Mouse (Mus musculus) frontal cortex, postnatal 36 days (tissue): ENCODE results near the gene Tmem97.
"Not testable (repeated sequence)": the region's sequence is repeated elsewhere in the genome, so short reads cannot be mapped to it uniquely, and the experiment has no call there.

Experiments
- DNase-seq, 2 experiments: peaks; one replicate each; pipeline ENCODE4 v3.0.0; 2022; ENCODE audit warnings: low spot score in 2 of 2

Gene Tmem97

GRCm38 (mm10) chr11:78550168-78551058 is at the start of gene Tmem97:
Gene Tmem97, minus strand, starts transcription at chr11:78550777.
- peak; percentile 91 to 97 for DNase-seq

GRCm38 (mm10) chr11:78600051-78600450 is 49.5 kb upstream of the Tmem97 start:
- DNase-seq = no peak

- no peak for DNase-seq
These were observed 48.3 kb upstream of the Tmem97 start for GRCm38 (mm10) chr11:78598763-78599415.

GRCm38 (mm10) chr11:78596750-78597149 is 46.2 kb upstream of the Tmem97 start:
- DNase-seq = no peak

- DNase-seq = no peak
These were observed 45.2 kb upstream of the Tmem97 start for GRCm38 (mm10) chr11:78595773-78596172.

DNA sequence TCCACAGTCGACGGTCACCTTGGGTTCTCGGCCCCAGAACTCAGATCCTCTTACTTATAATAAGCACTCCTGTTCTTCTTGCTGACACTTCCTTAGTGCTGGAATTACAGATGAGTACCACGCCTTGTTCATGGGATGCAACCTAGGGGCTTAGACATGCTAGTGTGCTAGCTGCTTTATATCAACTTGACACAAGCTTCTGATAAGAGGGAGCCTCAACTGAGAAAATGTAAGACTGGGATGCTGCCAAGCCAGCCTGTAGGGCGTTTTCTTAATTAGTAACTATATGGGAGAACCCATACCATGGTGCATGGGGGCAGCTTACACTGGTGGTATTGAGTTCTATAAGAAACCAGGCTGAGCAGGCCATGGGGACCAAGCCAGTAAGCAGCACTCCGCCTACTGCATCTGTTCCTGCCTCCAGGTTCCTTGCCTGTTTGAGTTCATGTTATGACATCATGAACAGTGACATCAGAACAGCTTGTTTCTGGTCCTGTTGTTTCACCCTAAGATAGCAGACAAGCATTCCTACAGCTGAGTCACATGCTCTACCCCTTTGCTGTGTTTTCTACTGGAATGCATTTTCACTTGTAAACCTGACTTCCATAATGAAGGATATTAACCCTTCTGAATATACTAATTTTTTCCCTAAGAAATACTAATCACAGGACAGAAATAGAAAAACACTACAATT is 43.8 kb upstream of the Tmem97 start:
- DNase-seq = no peak

DNA sequence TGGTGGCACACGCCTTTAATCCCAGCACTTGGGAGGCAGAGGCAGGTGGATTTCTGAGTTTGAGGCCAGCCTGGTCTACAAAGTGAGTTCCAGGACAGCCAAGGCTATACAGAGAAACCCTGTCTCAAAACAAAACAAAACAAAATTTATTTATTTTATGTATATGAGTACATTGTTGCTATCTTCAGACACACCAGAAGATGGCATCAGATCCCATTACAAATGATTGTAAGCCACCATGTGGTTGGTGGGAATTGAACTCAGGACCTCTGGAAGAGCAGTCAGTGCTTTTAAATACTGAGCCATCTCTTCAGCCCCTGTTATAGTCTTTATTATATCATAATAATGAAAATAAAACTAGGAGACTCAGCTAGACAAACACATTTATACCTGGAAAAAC is 37.1 kb upstream of the Tmem97 start:
- not testable (repeated sequence) for DNase-seq

- DNase-seq = no peak
These were observed 35.5 kb upstream of the Tmem97 start for GRCm38 (mm10) chr11:78586099-78586498.

DNA sequence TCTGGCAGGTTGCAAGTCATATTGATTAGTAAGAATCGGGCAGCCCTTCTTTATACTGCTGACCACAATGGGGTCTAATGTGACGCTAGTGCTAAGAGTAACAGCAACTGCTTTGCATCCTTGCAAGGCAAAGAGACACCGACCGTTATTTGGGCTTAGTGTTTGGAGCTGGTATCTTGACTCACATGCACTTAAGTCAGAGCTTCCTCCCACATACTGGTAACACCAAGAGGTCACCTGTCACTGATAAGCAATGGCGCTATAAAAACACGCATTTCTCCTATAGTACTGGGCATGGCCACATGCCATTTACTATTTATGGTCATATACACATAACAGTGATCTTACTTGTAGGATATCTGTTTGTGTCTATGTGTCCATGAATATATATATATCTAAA is 32.3 kb upstream of the Tmem97 start:
- DNase-seq = no peak

DNA sequence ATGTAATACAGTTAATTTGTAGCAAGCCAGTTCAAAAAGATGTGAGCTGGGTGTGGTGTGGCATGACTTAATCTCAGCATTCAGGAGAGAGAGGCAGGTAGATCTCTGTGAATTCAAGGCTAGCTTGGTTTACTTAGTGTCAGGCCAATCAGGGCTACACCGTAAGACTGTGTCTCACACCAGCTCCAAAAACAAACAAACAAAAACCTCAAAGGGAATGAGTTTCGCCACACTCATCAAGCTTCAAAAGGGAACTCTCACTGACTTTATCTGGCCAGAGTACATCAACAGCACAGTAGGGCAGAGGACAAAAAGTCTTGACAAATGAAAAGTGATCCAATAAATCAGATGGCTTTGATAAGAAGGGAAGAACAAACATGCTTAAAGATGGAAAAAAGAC is 24.4 kb upstream of the Tmem97 start:
- DNase-seq = no peak

DNA sequence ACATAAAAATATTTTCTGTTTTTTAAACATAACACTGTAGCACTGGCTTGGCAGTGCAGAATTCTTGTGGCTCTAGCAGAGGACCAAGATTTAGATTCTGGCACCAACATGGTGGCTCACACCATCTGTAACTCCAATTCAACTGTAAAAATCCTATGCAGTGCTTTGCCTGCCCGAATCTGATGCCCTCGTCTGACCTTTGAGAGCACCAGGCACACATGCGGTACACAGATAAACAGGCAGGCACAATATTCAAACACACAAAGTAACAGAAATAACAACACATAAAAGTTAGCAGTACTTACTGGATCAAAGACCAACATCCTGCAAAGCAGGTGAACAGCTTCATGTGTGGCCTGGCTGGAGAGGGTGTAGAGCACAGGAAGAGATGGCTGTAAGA is 24.0 kb upstream of the Tmem97 start:
- DNase-seq = no peak

DNA sequence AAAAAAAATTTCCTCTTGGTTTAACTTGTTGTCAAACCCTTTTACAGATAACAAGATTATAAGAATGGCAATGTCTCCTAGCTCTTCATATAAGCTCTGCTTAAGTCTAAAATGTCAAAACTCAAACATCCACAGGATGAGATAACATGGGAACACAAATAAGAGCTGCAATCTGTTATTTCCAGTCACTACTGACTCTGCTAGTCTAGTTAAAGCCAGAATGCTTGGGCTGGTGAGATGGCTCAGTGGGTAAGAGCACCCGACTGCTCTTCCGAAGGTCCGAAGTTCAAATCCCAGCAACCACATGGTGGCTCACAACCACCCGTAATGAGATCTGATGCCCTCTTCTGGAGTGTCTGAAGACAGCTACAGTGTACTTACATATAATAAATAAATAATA is 23.5 kb upstream of the Tmem97 start:
- not testable (repeated sequence) for DNase-seq

DNA sequence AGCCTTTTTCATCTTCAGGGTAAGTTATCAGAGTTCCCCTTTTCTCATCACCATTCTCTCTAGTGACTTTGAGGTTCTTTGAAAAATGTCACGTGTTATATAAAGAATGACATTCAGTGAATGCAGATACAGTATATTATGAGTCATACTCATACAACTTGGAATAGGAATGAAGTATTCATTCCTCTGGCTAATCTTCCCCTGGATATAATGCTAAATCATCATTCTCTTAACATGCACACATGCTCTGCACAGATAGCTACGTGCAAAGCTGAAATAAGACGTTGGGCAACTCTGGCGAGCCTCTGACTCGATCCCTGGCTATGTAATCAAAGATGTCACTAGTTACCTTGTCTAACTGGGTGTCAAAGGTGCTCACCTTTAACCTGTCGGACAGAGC is 21.3 kb upstream of the Tmem97 start:
- no peak for DNase-seq

DNA sequence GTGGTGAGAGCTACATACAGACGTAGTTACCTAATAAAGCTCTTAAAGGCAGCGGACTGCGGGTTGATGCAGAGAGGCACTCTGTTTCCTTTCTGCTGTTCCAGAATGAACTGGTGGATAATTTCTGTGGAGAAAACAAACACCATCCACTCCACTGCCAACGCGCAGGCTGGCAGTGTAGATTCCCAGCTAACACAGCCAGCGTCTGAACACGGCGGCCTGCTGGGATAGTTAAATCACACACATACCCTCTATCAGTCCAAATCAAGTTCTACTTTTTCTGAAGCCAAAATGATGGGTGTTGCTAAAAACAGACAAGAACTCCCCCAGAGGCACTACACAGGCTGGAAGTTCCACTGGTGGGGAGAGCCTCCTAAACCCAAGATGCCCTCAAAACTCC is 20.9 kb upstream of the Tmem97 start:
- peak; percentile 36 to 51 for DNase-seq

DNA sequence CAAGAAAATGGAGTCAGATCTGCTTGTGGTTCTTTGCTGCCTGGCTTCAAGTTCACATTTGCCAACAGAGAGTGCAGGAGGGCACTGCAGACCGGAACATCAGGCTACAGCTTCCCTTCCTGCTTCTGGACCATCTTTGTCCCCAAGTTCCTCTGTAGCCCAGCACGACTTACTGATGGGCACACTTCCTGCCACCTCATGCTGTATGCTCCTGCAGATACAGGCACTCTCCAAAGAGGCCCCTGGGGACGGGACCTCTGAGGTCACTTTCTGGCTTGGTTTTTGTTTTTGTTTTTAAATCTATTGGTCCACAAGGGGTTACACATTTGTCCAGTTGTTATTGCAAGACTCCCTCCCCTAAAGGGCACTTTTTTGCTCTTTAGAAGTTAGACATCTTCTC is 19.2 kb upstream of the Tmem97 start:
- no peak for DNase-seq

DNA sequence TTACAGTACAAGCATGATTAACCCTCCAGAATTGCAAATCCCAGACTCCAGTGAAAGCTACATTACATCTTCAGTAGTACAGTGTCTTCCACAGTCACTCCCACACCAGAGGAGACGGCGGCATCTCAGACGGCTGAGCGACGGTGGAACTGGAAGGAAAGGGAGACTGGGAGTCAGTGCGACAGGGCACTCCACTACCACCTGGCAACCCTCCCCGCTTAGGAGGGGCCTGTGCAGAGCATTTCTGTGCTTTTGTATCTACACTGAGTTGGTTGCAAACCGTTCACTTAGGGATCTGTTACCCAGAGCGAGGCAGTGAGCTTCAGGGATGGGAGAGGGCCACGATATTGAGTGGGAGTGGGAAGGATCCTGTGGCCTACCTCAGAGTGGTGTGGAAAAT is 18.2 kb upstream of the Tmem97 start:
- no peak for DNase-seq

DNA sequence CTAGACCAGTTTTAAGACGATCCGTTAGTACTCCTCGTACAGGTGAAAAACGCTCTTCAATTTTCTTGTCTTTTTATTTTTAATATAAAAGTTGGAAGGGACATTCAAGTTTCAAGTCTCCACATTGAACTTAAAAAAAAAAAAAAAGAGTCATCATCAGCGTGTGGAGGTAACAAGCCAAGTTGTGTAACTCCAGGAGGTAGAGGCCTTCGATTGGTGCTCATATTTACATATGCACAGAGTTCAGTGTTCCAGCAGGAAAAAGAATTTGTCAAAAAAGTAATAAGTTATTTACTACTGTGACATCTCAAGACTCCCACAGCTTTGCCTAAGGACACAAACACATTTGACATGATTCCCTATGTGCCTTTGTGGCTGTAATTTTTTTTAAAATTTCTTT is 17.0 kb upstream of the Tmem97 start:
- DNase-seq = no peak

DNA sequence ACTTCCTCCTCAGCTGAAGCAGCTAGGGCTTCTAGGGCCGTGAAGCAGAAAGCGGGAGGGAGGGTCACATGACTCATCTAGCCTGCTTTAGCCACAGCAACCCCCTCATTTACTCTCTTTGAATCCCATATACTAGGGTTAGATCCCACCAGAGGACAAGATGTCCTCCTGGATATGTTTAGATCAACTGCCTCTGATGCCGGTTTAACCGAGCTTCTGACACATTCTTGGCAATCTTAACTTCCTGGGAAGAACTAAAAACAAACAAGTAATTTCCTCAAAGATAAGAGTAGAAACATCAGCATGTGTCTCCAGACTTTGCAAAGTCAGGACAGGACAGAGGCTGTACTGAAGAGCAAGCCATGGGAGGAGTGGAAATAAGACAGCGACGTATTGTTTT is 16.2 kb upstream of the Tmem97 start:
- no peak for DNase-seq

- peak; percentile 62 to 85 for DNase-seq
These were observed 9.9 kb upstream of the Tmem97 start for GRCm38 (mm10) chr11:78560447-78560846.

GRCm38 (mm10) chr11:78557241-78557640 is 6.7 kb upstream of the Tmem97 start:
- no peak for DNase-seq

- no peak for DNase-seq
These were observed 5.5 kb upstream of the Tmem97 start for GRCm38 (mm10) chr11:78556070-78556469.

GRCm38 (mm10) chr11:78555623-78556022 is 5.0 kb upstream of the Tmem97 start:
- no peak for DNase-seq

DNA sequence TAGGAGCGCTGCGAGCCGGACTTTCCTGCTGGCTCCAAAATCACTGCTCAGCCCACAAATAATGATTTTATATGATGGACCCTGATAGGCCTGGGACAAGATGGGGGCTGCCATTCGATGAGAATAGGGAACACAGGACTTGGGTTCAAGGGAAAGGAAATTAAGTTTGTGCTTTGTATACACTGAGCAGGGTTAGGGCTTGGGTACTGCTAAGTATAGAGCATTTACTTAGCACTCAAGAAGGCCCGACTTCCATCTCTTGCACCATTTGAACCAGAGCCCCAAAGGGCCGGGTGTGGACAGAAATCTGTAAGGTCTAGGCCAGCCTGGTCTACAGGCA is 452 bp upstream of the Tmem97 start:
- DNase-seq = no peak
